Mouse (Mus musculus): Measurements from ENCODE around the gene Bad. TPM values are rescaled to one million over a fixed set of nuclear protein-coding genes. Genes with fewer than 3 reads are reported as not detected.

Gene Bad
- polyA plus RNA-seq, 1 experiment from 2014 or later, result 61.7 TPM

- ATAC-seq (ENCODE audit: low FRiP score) (peak; percentile 90), DNase-seq (ENCODE audit: low spot score) (peak; percentile 99)
- H3K4me1 ChIP-seq (replicated peaks; ENCODE audit: control insufficient read depth, insufficient read depth, low read length), result peaks cover 11% of the 10 kb centered on the region
- H3K4me3 ChIP-seq (ENCODE audit: low read depth, low read length), result peak overlapping the region; percentile 63
- peak overlapping the region; percentile 78 for H3K9ac ChIP-seq (ENCODE audit: low read depth, low read length)
- H3K4me2 ChIP-seq (replicated peaks; ENCODE audit: low read depth, low read length), result peak overlapping the region; percentile 79
- H3K27ac ChIP-seq (ENCODE audit: low read depth, low read length), result peak overlapping the region; percentile 93
- peaks cover 7% of the 10 kb centered on the region; the same call in 1 of the 2 replicates for H3K36me3 ChIP-seq (ENCODE audit: control insufficient read depth, insufficient read depth, low read length)
- no peaks in the 10 kb centered on the region for H3K27me3 ChIP-seq (ENCODE audit: control insufficient read depth, insufficient read depth, low read length)
- under 1% methylated on average over 57 of the region's 59 CpGs for WGBS
- H3K9me3 ChIP-seq (ENCODE audit: control insufficient read depth, low read length), result no peaks in the 10 kb centered on the region
These were observed 38.1 kb downstream of the Bad start for GRCm38 (mm10) chr19:6979486-6980380.

GRCm38 (mm10) chr19:6980381-6981093 lies 38.9 kb downstream of the Bad start, which contains the start of gene Fkbp2:
Gene Fkbp2, minus strand, starts transcription at chr19:6980501.
- Histone ChIP-seq H3K27ac (ENCODE audit: low read depth, low read length) (peak within 1 kb of the TSS; percentile 93), H3K9me3 (ENCODE audit: control insufficient read depth, low read length) (no peaks in the 10 kb centered on the region), H3K4me1 (replicated peaks; ENCODE audit: control insufficient read depth, insufficient read depth, low read length) (peaks cover 11% of the 10 kb centered on the region), H3K4me2 (replicated peaks; ENCODE audit: low read depth, low read length) (peak within 1 kb of the TSS; percentile 79), H3K4me3 (ENCODE audit: low read depth, low read length) (peak within 1 kb of the TSS; percentile 63), H3K27me3 (ENCODE audit: control insufficient read depth, insufficient read depth, low read length) (no peaks in the 10 kb centered on the region), H3K36me3 (ENCODE audit: control insufficient read depth, insufficient read depth, low read length) (peaks cover 7% of the 10 kb centered on the region; the same call in 1 of the 2 replicates), H3K9ac (ENCODE audit: low read depth, low read length) (peak within 1 kb of the TSS; percentile 78)
- 2% methylated on average over 38 of the region's 38 CpGs for WGBS
- DNase-seq (ENCODE audit: low spot score), result peak; percentile 98
- ATAC-seq (ENCODE audit: low FRiP score), result peak; percentile 90

- Histone ChIP-seq H3K27me3 (ENCODE audit: control insufficient read depth, insufficient read depth, low read length) (no peaks in the 10 kb centered on the region), H3K4me2 (replicated peaks; ENCODE audit: low read depth, low read length) (no peak overlapping the region), H3K9ac (ENCODE audit: low read depth, low read length) (no peak overlapping the region), H3K9me3 (ENCODE audit: control insufficient read depth, low read length) (no peaks in the 10 kb centered on the region), H3K27ac (ENCODE audit: low read depth, low read length) (no peak overlapping the region), H3K4me3 (ENCODE audit: low read depth, low read length) (peak overlapping the region; percentile 63; the same call in 1 of the 2 replicates), H3K36me3 (ENCODE audit: control insufficient read depth, insufficient read depth, low read length) (peaks cover 7% of the 10 kb centered on the region; the same call in 1 of the 2 replicates), H3K4me1 (replicated peaks; ENCODE audit: control insufficient read depth, insufficient read depth, low read length) (peaks cover 11% of the 10 kb centered on the region)
- no peak for DNase-seq (ENCODE audit: low spot score)
- 91% methylated on average over 4 of the region's 4 CpGs for WGBS
- ATAC-seq (ENCODE audit: low FRiP score), result no peak
These were observed 39.8 kb downstream of the Bad start for GRCm38 (mm10) chr19:6981465-6981864.

GRCm38 (mm10) chr19:6983621-6984020 lies 42.0 kb downstream of the Bad start:
- WGBS, result 46% methylated on average over 5 of the region's 5 CpGs
- H3K4me2 ChIP-seq (replicated peaks; ENCODE audit: low read depth, low read length), result no peak overlapping the region
- H3K9ac ChIP-seq (ENCODE audit: low read depth, low read length), result no peak overlapping the region
- no peaks in the 10 kb centered on the region for H3K9me3 ChIP-seq (ENCODE audit: control insufficient read depth, low read length)
- no peak overlapping the region for H3K4me3 ChIP-seq (ENCODE audit: low read depth, low read length)
- no peaks in the 10 kb centered on the region for H3K36me3 ChIP-seq (ENCODE audit: control insufficient read depth, insufficient read depth, low read length)
- no peak overlapping the region for H3K27ac ChIP-seq (ENCODE audit: low read depth, low read length)
- no peak for ATAC-seq (ENCODE audit: low FRiP score)
- DNase-seq (ENCODE audit: low spot score), result no peak
- H3K27me3 ChIP-seq (ENCODE audit: control insufficient read depth, insufficient read depth, low read length), result no peaks in the 10 kb centered on the region
- H3K4me1 ChIP-seq (replicated peaks; ENCODE audit: control insufficient read depth, insufficient read depth, low read length), result peaks cover 7% of the 10 kb centered on the region

GRCm38 (mm10) chr19:6985300-6985699 lies 43.6 kb downstream of the Bad start:
- Histone ChIP-seq H3K9ac (ENCODE audit: low read depth, low read length) (no peak overlapping the region), H3K9me3 (ENCODE audit: control insufficient read depth, low read length) (no peaks in the 10 kb centered on the region), H3K4me3 (ENCODE audit: low read depth, low read length) (no peak overlapping the region), H3K27ac (ENCODE audit: low read depth, low read length) (no peak overlapping the region), H3K4me2 (replicated peaks; ENCODE audit: low read depth, low read length) (no peak overlapping the region), H3K36me3 (ENCODE audit: control insufficient read depth, insufficient read depth, low read length) (no peaks in the 10 kb centered on the region), H3K4me1 (replicated peaks; ENCODE audit: control insufficient read depth, insufficient read depth, low read length) (peaks cover 7% of the 10 kb centered on the region), H3K27me3 (ENCODE audit: control insufficient read depth, insufficient read depth, low read length) (no peaks in the 10 kb centered on the region)
- WGBS, result 80% methylated on average over 19 of the region's 19 CpGs
- DNase-seq (ENCODE audit: low spot score), result no peak
- no peak for ATAC-seq (ENCODE audit: low FRiP score)

- Histone ChIP-seq H3K4me3 (ENCODE audit: low read depth, low read length) (peak overlapping the region; percentile 77), H3K9ac (ENCODE audit: low read depth, low read length) (no peak overlapping the region), H3K27ac (ENCODE audit: low read depth, low read length) (no peak overlapping the region), H3K36me3 (ENCODE audit: control insufficient read depth, insufficient read depth, low read length) (no peaks in the 10 kb centered on the region), H3K4me1 (replicated peaks; ENCODE audit: control insufficient read depth, insufficient read depth, low read length) (peaks cover 3% of the 10 kb centered on the region), H3K27me3 (ENCODE audit: control insufficient read depth, insufficient read depth, low read length) (no peaks in the 10 kb centered on the region), H3K9me3 (ENCODE audit: control insufficient read depth, low read length) (no peaks in the 10 kb centered on the region), H3K4me2 (replicated peaks; ENCODE audit: low read depth, low read length) (peak overlapping the region; percentile 99)
- 84% methylated on average over 10 of the region's 10 CpGs for WGBS
- ATAC-seq (ENCODE audit: low FRiP score) (no peak), DNase-seq (ENCODE audit: low spot score) (no peak)
These were observed 44.5 kb downstream of the Bad start for GRCm38 (mm10) chr19:6985951-6986708.

GRCm38 (mm10) chr19:6987061-6987903 lies 45.6 kb downstream of the Bad start, which contains the start of gene Vegfb:
Gene Vegfb, minus strand, starts transcription at chr19:6987651.
- H3K9ac ChIP-seq (ENCODE audit: low read depth, low read length), result peak within 1 kb of the TSS; percentile 89
- ATAC-seq (ENCODE audit: low FRiP score), result peak; percentile 65
- H3K27ac ChIP-seq (ENCODE audit: low read depth, low read length), result peak within 1 kb of the TSS; percentile 67
- no peaks in the 10 kb centered on the region for H3K27me3 ChIP-seq (ENCODE audit: control insufficient read depth, insufficient read depth, low read length)
- no peaks in the 10 kb centered on the region for H3K9me3 ChIP-seq (ENCODE audit: control insufficient read depth, low read length)
- DNase-seq (ENCODE audit: low spot score), result peak; percentile 65
- H3K4me2 ChIP-seq (replicated peaks; ENCODE audit: low read depth, low read length), result peak within 1 kb of the TSS; percentile 99
- H3K36me3 ChIP-seq (ENCODE audit: control insufficient read depth, insufficient read depth, low read length), result no peaks in the 10 kb centered on the region
- WGBS, result under 1% methylated on average over 66 of the region's 85 CpGs
- peak within 1 kb of the TSS; percentile 77 for H3K4me3 ChIP-seq (ENCODE audit: low read depth, low read length)
- peaks cover 3% of the 10 kb centered on the region for H3K4me1 ChIP-seq (replicated peaks; ENCODE audit: control insufficient read depth, insufficient read depth, low read length)

Measured in hindbrain, embryonic 11.5 days (tissue).